Mouse (Mus musculus): ENCODE data around the gene Btbd11. TPM values are rescaled to one million over a fixed set of nuclear protein-coding genes. Genes with fewer than 3 reads are reported as not detected.

The Btbd11 gene
- total and polyA plus RNA-seq, 2 experiments = 0.55 to 0.92 TPM

- Histone ChIP-seq H3K9ac (ENCODE audit: low read depth, low read length) (no peak overlapping the region), H3K4me1 (ENCODE audit: control insufficient read depth, insufficient read depth, low read length) (no peaks in the 10 kb centered on the region), H3K36me3 (ENCODE audit: control insufficient read depth, insufficient read depth, low read length) (no peaks in the 10 kb centered on the region), H3K27me3 (ENCODE audit: control insufficient read depth, insufficient read depth, low read length) (peaks cover 4% of the 10 kb centered on the region), H3K79me2 (ENCODE audit: control insufficient read depth, insufficient read depth, low read length) (no peaks in the 10 kb centered on the region), H3K27ac (replicated peaks; ENCODE audit: insufficient read depth, low read depth, low read length) (no peak overlapping the region), H3K4me3 (ENCODE audit: insufficient read depth, low read depth, low read length) (no peak overlapping the region)
- WGBS = 71% methylated on average over 6 of the region's 6 CpGs
- TF ChIP-seq POLR2A (IDR thresholded peaks at IDR 0.05; ENCODE audit: extremely low read depth, insufficient read depth, low read length) (no peak), CTCF (IDR thresholded peaks at IDR 0.05; ENCODE audit: low read depth, low read length) (no peak)
- DNase-seq (ENCODE audit: extremely low read depth, low read depth, low spot score) = no peak
Measured at GRCm38 (mm10) chr10:85393016-85393415, 6.4 kb downstream of the Btbd11 start.

DNA sequence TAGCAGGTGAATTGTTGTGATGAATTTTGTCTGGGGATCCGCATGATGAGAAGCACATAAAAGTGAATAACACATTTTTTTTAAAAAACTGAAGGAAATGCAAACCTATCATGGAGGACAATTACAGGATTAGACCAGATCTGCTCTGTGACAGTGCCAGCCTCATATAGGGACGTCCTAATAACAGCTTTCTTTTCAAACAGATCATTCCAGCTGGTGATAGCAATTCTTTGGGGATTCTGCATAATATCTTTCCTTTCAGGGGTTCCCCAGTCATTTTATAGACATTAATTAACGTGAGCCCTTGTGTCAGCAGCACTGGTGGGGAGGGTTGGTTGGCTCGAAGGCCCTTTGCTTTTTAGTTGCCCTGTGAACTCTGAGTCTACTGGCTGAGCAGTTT, 7.9 kb downstream of the Btbd11 start:
- no peaks in the 10 kb centered on the region for H3K4me1 ChIP-seq (ENCODE audit: control insufficient read depth, insufficient read depth, low read length)
- no peaks in the 10 kb centered on the region for H3K27me3 ChIP-seq (ENCODE audit: control insufficient read depth, insufficient read depth, low read length)
- no peak overlapping the region for H3K27ac ChIP-seq (replicated peaks; ENCODE audit: insufficient read depth, low read depth, low read length)
- no peak for DNase-seq (ENCODE audit: extremely low read depth, low read depth, low spot score)
- no peak overlapping the region for H3K4me3 ChIP-seq (ENCODE audit: insufficient read depth, low read depth, low read length)
- TF ChIP-seq POLR2A (IDR thresholded peaks at IDR 0.05; ENCODE audit: extremely low read depth, insufficient read depth, low read length) = no peak
- no peak for TF ChIP-seq CTCF (IDR thresholded peaks at IDR 0.05; ENCODE audit: low read depth, low read length)
- no peaks in the 10 kb centered on the region for H3K36me3 ChIP-seq (ENCODE audit: control insufficient read depth, insufficient read depth, low read length)
- H3K9ac ChIP-seq (ENCODE audit: low read depth, low read length) = no peak overlapping the region
- H3K79me2 ChIP-seq (ENCODE audit: control insufficient read depth, insufficient read depth, low read length) = no peaks in the 10 kb centered on the region
- 72% methylated on average over 4 of the region's 4 CpGs for WGBS

DNA sequence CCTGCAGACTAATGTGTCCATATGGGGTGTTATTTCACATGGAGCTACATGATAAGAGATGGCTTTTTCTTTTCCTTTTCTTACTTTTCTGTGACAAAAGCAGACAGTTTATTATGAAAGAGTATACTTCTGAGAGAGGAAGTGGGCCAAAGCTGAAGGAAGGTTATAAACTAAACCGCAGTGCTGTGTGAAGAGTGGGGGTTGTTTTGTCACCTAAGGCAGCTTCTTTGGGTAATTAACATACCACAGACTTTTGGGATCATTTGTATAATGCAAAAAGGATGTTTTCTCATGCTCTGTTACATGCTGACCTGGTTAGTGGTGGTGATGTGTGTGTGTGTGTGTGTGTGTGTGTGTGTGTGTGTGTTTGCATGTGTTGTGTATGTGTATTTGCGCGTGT, 24.5 kb downstream of the Btbd11 start:
- TF ChIP-seq CTCF (IDR thresholded peaks at IDR 0.05; ENCODE audit: low read depth, low read length) (no peak), POLR2A (IDR thresholded peaks at IDR 0.05; ENCODE audit: extremely low read depth, insufficient read depth, low read length) (no peak)
- Histone ChIP-seq H3K36me3 (ENCODE audit: control insufficient read depth, insufficient read depth, low read length) (no peaks in the 10 kb centered on the region), H3K4me3 (ENCODE audit: insufficient read depth, low read depth, low read length) (no peak overlapping the region), H3K4me1 (ENCODE audit: control insufficient read depth, insufficient read depth, low read length) (no peaks in the 10 kb centered on the region), H3K27me3 (ENCODE audit: control insufficient read depth, insufficient read depth, low read length) (no peaks in the 10 kb centered on the region), H3K79me2 (ENCODE audit: control insufficient read depth, insufficient read depth, low read length) (no peaks in the 10 kb centered on the region), H3K27ac (replicated peaks; ENCODE audit: insufficient read depth, low read depth, low read length) (no peak overlapping the region), H3K9ac (ENCODE audit: low read depth, low read length) (no peak overlapping the region)
- DNase-seq (ENCODE audit: extremely low read depth, low read depth, low spot score) = no peak
- WGBS = 82% methylated on average over 3 of the region's 3 CpGs

GRCm38 (mm10) chr10:85420851-85421628, 34.4 kb downstream of the Btbd11 start:
- Histone ChIP-seq H3K9ac (ENCODE audit: low read depth, low read length) (no peak overlapping the region), H3K4me3 (ENCODE audit: insufficient read depth, low read depth, low read length) (no peak overlapping the region), H3K27me3 (ENCODE audit: control insufficient read depth, insufficient read depth, low read length) (no peaks in the 10 kb centered on the region), H3K36me3 (ENCODE audit: control insufficient read depth, insufficient read depth, low read length) (no peaks in the 10 kb centered on the region), H3K27ac (replicated peaks; ENCODE audit: insufficient read depth, low read depth, low read length) (no peak overlapping the region), H3K4me1 (ENCODE audit: control insufficient read depth, insufficient read depth, low read length) (no peaks in the 10 kb centered on the region), H3K79me2 (ENCODE audit: control insufficient read depth, insufficient read depth, low read length) (no peaks in the 10 kb centered on the region)
- DNase-seq (ENCODE audit: extremely low read depth, low read depth, low spot score) = no peak
- 56% methylated on average over 15 of the region's 15 CpGs for WGBS
- no peak for TF ChIP-seq CTCF (IDR thresholded peaks at IDR 0.05; ENCODE audit: low read depth, low read length)
- TF ChIP-seq POLR2A (IDR thresholded peaks at IDR 0.05; ENCODE audit: extremely low read depth, insufficient read depth, low read length) = no peak

GRCm38 (mm10) chr10:85421629-85422012, 35.0 kb downstream of the Btbd11 start:
- no peak overlapping the region for H3K4me3 ChIP-seq (ENCODE audit: insufficient read depth, low read depth, low read length)
- no peak overlapping the region for H3K27ac ChIP-seq (replicated peaks; ENCODE audit: insufficient read depth, low read depth, low read length)
- no peak for TF ChIP-seq POLR2A (IDR thresholded peaks at IDR 0.05; ENCODE audit: extremely low read depth, insufficient read depth, low read length)
- TF ChIP-seq CTCF (IDR thresholded peaks at IDR 0.05; ENCODE audit: low read depth, low read length) = no peak
- no peak overlapping the region for H3K9ac ChIP-seq (ENCODE audit: low read depth, low read length)
- no peaks in the 10 kb centered on the region for H3K4me1 ChIP-seq (ENCODE audit: control insufficient read depth, insufficient read depth, low read length)
- DNase-seq (ENCODE audit: extremely low read depth, low read depth, low spot score) = no peak
- H3K36me3 ChIP-seq (ENCODE audit: control insufficient read depth, insufficient read depth, low read length) = no peaks in the 10 kb centered on the region
- H3K27me3 ChIP-seq (ENCODE audit: control insufficient read depth, insufficient read depth, low read length) = no peaks in the 10 kb centered on the region
- no peaks in the 10 kb centered on the region for H3K79me2 ChIP-seq (ENCODE audit: control insufficient read depth, insufficient read depth, low read length)
- WGBS = 76% methylated on average over 4 of the region's 4 CpGs

DNA sequence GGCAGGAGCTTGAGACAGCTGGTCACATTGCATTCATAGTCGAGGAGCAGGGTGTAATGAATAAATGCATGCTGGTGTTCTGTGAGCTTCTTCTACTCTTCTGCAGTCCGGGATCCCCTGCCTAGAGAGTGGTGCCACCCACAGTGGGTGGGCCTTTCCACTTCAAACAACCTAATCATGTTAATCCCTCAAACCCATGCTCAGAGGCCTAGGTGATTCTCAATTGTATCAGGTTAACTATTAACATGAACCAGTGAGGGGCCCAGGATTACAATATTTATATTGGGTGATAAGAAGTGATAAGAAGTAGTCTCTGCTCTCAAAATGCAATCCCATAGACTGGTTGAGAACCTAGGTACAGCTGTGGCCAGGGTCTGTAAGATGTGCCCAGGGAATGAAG, 39.1 kb downstream of the Btbd11 start:
- Histone ChIP-seq H3K27me3 (ENCODE audit: control insufficient read depth, insufficient read depth, low read length) (no peaks in the 10 kb centered on the region), H3K4me1 (ENCODE audit: control insufficient read depth, insufficient read depth, low read length) (no peaks in the 10 kb centered on the region), H3K4me3 (ENCODE audit: insufficient read depth, low read depth, low read length) (no peak overlapping the region), H3K27ac (replicated peaks; ENCODE audit: insufficient read depth, low read depth, low read length) (no peak overlapping the region), H3K79me2 (ENCODE audit: control insufficient read depth, insufficient read depth, low read length) (no peaks in the 10 kb centered on the region), H3K9ac (ENCODE audit: low read depth, low read length) (no peak overlapping the region), H3K36me3 (ENCODE audit: control insufficient read depth, insufficient read depth, low read length) (no peaks in the 10 kb centered on the region)
- no peak for TF ChIP-seq CTCF (IDR thresholded peaks at IDR 0.05; ENCODE audit: low read depth, low read length)
- no peak for TF ChIP-seq POLR2A (IDR thresholded peaks at IDR 0.05; ENCODE audit: extremely low read depth, insufficient read depth, low read length)
- 50% methylated on average over 2 of the region's 2 CpGs for WGBS
- DNase-seq (ENCODE audit: extremely low read depth, low read depth, low spot score) = no peak

Data from liver, adult 2 months (tissue).